Mouse (Mus musculus): ENCODE measurements at regions not wholly inside any gene's neighbourhood (a gene's known extent, or its start where the extent isn't known, plus 50 kb on each side); places are given as distances from the start of the nearest gene placed in this dataset.

- TF ChIP-seq POLR2A (IDR thresholded peaks at IDR 0.05; ENCODE audit: insufficient read depth, low read length) (no peak), EP300 (IDR thresholded peaks at IDR 0.05; ENCODE audit: insufficient read depth, low read depth, low read length) (no peak)
These were observed 144.2 kb upstream of the Sstr4 start for GRCm38 (mm10) chr2:148250902-148251301.
